Mouse (Mus musculus) left cerebral cortex, adult 11 months (tissue): ENCODE results near the gene Pcolce2.
"Not testable (repeated sequence)": the region's sequence is repeated elsewhere in the genome, so short reads cannot be mapped to it uniquely, and the experiment has no call there.

Experiments
- DNase-seq: peaks from one replicate; pipeline ENCODE4 v3.0.0; 2022; ENCODE audit warnings: low spot score

Pcolce2 gene

DNA sequence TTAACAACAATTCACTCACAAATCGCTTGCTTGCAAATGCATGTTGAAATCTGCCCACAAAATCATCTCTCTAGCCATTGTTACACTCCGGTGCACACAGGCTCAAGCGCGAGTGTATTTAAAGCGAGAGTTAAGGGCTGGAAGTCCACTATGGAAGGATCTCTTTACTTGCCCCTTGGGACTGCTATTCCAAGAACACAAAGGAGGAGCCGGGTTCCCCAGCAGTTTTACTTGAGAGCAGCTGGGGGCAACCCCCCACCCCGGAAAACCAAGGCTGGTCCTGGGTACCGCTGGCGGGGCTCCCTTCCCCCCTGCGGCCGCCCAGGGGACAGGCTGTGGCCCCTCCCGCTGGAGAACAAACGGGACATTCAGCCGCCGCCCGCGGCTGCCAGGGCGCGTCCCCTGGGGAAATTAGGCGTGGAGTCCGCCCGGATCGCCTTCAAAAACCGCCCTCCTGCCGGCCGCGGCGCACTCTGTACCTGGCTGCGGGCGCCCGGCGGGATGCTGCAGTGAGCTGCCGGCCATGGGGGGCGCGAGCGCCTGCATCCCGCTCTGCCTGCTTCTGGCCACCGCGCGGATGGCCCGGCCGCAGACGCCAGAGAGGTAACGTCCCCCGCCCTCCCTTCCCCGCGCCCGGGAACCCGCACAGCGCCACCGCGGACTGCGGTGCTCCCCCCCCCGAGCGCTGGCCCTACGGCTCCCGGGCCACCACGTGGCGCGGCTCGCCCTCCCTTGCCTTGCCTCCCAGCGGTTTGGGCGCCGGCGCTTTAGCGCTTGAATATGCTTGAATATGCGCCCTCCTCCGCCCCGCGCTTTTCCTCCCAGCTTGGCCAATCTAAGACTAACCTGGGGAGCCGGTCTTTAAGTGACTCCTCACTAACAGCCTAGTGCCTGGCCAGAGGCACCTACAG, at the start of gene Pcolce2:
TSS of gene Pcolce2 (plus strand) at position 331 of the 911 bp plus-strand sequence.
- no peak for DNase-seq

DNA sequence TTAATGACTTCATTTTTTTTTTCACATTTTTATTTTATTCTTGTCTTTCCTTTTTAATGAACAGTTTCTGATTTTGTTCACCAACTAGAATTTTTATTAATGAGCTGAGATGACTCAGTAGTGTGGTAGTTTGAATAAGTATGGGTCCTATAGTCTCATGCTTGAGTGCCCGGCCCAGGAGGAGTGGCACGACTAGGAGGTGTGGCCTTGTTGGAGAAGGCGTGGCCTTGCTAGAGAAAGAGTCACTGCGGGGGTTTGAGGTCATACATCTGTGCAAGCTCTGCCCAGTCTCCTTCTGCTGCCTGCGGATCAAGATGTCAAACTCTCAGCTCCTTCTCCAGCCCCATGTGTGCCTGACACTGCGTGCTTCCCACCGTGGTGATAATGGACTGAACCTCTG, 49.3 kb upstream of the Pcolce2 start:
- no peak for DNase-seq

DNA sequence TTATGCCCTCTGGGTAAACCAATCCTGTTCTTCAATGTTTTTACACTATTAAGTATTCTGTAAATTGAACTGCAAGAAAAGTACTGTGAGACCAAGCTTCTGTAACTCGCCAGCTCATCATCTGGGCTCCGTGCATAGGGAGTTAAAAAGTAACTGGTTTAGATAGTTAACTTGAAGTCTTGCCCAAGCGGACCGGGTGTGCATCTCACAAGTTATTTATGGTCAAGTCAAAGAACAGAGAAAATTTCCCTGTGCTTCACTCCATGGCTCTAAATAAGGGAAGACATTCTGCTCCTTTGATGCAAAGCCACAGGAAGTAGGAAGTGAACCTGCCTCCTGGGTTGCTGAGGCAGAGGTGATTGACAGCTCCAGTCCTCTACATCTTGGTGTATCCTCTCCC, 43.1 kb upstream of the Pcolce2 start:
- no peak for DNase-seq

DNA sequence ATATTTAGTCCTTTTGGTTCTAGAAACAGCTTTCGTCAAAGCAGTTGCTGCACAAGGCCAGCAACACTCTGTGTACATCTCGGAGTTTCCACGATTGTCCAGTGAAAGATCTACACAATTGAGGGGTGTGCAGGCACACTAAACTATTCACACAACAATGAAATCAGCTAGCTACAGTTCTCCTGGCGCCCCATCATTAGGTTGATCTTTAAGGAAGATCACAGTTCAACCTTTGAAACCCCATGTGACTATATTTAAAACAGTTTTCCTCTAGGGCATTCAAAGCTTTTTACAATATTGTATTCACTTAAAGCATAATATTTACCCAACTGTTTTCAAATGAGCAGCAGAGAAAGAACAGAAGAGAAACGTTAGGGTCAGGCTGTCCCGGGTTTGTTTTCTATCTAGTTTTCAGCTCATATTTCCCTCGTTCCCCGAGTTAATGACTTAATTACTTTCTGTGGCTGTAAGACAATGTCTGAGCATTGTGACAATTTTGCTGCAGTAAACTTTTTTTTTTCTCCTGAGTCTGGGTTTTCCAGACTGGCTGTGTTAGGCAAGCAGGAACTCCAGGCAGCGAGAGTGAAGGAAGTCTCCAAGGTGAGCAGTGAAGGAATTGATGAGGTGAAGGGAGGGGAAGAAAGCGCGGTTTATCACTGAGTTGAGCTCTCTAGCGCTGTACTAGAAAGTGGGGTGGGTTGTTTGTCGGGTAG, 39.8 kb upstream of the Pcolce2 start:
- no peak for DNase-seq

DNA sequence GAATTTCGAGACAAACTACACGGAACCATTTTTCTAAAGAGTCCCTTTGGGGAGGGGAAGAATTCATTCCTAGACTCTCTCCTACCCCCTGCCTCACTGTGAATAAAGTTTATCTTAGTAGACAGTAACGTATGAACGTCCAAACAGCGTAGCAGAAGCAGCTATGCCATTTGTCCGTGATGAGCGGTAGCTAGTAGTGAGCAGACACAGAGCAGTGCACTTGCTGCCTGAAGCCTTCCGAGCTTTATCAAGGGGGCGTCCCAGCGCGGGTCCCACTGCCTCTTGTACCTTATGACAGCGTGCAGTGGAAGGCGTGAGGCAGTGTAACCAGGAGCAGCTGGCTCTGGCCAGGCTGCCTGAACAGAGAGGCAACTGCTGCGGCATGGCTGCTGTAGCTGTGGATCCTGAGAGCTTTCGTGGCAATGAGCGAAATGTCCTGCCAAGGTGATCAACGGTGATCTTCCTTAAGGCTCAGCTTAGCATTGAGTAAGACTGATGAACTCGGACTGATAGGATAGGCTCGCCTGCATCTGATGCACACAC, 39.2 kb upstream of the Pcolce2 start:
- DNase-seq, result no peak

DNA sequence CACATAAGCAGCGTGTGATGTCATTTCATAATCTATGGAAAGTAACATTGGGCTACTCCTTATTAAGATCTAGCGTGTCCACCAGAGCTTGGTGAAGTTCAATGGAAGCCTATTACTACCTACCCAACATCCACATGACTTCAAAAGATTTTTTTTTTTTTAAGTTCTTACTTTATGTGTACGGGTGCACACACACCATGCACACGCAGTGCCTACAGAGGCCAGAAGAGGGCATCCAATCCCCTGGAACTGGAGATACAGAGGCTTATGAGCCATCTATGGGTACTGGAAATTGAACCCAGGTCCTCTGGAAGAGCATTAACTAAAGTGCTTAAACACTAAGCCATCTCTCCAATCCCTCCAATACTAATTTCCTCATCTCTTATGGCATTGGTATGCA, 38.0 kb upstream of the Pcolce2 start:
- no peak for DNase-seq

DNA sequence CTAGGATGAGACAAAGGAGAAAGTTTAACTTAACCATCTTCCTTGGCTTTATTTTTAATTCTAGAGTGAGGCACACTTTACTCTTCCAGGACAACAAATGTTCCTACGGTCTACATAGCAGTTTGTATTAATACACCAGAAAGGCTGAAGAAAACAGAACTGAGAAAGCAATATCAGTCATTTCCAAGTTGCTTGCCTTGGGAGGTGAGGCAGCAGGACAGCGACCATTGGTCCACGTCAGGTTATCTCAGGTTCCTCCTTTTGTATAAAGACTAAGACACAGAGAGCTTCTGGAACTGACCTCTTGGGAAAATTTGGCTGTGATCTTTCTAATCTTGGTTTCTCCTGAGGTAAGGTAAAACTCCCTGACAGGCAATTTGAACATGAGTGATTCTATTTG, 34.6 kb upstream of the Pcolce2 start:
- no peak for DNase-seq

DNA sequence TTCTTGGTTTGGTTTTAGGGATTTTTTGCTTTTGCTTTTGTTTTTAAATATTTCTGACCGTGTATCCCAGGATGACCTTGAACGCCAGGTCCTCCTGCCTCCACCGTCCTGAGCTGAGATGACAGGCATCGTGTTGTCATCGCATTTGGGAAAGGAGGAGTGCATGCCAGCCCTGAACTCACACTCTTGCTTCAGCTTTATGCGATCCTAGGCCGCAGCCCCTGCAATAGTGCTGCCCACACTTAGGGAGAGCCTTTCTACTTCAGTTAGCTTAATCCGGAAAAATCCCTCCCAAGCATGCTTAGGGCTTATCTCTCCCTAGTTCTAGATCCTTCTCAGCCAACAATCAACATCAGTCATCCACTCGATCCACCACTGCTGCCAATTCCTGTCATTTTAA, 34.1 kb upstream of the Pcolce2 start:
- no peak for DNase-seq

DNA sequence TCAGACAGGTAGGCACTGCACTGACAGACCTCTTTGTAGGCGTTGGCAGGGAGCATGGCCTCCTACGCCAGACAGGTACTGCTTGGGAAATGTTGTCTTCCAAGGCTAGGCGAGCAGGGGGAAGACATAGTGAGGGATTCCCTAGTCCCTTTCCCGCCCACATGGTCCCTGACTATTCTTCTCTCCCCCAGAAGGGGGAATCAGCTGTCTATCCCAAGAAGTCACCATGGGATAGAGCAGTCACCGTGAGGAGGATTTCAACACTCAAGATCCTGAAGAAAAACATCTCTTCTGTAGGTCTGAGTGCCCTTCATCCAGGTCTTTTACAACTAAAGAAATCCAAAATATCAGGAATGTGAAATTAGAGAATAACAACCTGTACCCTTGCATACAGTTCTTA, 30.2 kb upstream of the Pcolce2 start:
- DNase-seq, result no peak

DNA sequence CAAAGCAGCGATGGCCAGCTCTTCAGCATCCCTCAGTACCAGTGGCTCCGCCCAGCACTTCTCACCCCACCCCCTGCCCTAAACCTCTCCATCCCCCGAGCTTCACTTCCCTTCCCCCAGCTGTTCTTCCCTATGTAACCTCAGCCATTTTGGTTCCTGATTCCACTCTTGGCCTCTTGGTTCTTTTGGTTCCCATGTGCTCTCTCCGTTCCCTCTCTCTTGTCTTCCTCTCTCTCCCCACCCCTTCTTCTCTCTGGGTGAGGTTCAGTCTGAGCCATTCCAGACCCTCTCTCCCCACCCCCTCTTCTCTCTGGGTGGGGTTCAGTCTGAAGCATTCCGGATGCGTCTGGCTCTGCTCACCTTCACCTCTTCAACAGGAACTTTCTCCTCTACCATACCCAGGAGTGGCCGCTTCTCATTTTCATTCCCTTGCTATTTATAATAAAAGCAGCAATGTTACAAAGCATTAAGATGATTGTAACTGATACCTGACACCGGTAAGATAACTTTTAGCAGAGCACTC, 25.1 kb upstream of the Pcolce2 start:
- no peak for DNase-seq

DNA sequence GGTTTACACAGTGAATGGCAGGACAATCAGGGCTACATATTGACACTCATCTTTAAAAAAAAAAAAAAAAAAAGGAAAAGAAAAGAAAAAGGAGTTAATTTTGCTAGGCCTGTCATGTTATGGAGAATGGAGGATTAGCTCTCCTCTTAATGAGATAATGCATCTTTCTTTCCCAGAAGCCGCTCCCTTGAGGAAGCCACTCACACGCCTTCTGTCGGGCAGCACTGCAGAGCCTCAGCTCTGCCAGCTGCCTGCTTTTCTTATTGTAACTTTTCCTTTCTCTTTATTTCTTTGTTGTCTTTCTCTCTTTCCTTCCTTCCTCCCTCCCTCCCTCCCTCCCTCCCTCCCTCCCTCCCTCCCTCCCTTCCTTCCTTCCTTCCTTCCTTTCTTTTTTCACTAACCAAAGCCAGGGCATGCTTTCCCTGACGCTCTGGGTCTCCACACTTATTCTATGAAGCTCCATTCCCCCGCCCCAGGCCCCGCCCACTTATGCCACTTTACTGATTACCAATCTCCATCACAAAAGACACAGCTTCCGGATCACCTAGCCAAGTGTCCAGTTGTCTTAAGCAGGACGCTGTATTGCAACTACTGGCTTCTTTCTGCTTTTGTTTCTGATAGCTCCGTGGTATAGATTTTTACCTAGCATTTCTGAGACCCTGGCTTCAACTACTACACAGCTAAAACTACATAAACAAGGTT, 23.8 kb upstream of the Pcolce2 start:
- no peak for DNase-seq

DNA sequence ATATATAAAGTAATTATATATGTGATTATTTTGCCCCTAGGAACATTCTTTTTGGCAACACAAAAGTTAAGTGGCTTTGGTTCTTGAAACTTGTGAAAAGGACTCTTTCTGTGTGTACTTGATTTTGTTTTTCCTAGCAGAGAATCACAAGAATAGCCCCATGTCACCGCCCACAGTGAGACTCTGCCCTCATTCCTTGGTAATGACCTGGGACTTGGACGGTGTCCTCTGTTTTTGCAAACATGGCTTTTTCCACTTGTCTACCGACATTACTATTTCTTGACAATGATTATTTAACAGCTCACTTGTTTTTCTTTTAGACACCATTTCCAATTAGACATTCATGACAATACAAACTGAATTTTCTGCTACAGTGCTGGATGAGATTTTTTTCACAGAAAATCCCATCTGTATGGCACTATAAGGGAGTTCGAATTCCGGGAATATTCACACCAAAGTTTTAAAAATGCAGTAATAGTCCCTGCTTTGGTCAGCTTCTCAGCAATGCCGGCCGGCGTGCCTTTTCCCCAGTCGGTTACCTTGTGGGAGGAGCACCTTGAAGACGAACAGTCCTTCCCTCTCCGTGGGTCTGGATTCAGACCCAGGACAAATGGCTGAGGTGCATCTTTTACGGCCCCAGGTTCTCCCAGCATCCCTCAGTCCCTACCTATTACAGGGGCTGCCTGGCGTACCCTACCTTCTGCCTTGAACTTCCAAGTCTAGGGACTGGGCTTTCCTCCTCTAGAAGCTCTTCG, 22.4 kb upstream of the Pcolce2 start:
- DNase-seq, result no peak

DNA sequence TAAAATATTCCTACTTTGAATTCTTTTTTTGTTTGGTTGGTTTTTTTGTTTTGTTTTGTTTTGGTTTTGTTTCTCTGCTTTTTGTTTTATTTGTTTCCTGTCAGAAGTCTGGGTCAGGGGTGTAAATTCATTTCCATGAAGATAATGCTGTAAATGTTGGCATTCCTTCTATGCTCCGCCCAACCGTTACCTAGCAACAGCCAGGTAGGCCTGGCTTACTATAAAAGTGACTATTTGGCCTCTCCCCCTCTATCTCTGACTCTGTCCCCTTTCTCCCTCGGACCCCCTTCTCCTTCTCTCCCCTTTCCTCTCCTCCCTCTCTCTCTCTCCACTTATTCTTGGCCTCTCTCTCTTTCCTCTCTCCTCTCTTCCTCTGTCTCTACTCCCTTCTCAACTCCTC, 21.4 kb upstream of the Pcolce2 start:
- DNase-seq, result no peak

DNA sequence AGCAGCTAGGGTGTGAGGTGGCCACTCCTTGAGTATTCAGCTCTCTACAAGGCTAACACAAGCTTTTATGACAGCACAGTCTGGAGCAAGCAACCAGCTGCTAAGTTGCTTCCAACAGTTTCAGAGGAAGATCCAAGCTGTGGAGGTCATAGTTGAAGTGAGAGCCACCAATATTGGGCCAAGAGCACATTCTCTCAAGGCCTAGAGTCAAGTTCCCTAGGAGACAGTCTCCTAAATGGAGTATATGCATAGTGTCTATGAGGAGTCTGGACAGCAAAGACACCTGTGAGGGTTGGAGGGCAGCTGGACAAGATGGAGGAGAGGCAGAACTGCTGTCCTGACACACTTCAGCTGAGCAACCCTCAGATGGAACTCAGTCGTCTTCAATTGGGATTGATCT, 18.8 kb upstream of the Pcolce2 start:
- no peak for DNase-seq

DNA sequence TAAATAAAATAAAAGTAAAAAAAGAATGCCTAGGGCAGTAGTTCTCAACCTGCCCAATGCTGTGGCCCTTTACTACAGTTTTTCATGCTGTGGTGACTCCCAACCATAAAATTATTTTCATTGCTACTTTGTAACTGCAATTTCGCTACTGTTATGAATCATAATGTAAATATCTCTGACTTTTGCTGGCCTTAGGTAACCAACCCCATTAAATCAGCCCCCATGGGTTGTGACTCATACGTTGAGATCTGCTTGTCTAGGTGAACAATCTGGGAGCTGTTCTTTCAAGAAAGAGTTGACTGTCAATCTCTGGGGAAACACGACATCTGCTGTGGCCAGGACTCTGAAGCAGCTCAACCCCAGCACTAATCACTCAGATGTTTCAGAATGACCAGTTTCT, 13.3 kb upstream of the Pcolce2 start:
- DNase-seq, result no peak

DNA sequence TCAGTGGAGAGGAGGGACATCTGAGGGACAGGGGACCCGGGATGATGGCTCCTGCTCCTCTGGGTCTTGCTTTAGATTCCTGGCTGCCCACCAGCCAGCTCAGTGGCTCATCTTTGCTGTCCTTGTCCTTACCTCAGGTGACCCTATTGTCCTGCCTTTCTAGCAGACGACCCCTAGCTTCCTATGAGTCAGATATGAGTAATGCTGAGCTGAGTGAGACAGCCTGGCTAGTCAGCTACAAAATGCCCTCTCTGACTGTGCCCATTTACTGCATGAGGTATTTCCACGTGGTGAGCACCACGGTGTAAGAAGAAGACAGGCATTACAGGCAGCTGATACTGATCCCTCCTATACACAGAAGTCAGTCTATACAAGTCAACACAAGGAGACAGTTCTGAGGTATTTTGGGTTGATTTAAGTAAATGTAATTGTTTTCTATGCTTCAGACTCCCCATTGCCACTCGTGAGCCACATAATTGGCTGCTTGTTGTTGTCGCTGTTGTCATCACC, 8.9 kb upstream of the Pcolce2 start:
- no peak for DNase-seq

DNA sequence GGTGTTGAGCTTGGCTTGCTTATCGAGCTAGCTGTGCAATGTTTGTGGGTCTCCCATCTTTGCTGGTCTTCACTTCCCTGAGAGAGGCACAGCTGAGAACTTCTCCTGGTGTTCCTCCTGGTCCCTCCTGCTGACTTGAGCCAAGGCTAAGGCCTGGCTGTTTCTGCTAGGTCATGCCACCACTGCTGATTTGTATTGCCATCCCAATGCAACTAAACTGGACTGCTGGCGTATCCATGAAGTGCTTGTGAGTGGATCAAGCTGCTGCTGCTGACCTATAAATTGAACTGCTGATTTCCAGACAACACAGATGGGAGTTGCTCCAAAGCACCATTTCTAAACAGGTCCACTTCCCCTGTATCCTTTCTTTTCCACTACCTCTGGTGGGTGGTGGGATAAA, 7.8 kb upstream of the Pcolce2 start:
- not testable (repeated sequence) for DNase-seq

DNA sequence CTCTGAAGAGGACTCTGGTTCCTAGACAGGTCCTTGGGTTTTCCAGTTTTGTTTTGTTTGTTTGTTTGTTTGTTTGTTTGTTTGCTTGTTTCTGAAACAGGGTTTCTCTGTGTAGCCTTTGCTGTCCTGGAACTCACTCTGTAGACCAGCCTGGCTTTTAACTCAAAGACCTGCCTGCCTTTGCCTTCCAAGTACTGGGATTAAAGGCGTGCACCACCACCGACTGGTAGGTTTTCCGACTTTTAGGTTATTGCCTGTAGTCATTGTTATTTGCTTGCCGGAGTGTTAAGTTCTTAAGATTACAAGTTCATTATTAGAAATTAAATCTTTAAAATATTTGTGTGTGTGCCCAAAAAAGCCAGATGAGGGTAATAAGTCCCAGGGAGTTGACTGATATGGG, 1.0 kb upstream of the Pcolce2 start:
- DNase-seq, result no peak

DNA sequence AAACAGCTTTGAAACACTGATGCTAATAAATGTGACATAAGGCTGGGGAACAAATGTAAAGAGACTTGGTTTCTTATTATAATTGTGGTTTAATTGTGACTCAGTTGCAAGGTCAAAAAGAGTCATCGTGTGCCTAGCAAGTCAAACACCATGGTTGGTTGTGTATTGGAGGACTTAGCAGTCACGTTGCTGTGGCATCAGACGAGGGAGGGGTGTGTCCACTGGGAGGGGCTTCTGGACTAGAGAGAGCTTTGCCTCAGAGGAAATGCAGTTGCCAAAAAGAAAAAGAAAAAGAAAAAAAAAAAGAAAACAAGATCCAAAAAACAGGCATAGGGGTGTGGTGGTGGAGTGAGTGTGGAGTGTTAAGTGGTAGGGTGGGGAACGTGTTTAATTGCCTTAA, 2.5 kb downstream of the Pcolce2 start:
- DNase-seq, result no peak

DNA sequence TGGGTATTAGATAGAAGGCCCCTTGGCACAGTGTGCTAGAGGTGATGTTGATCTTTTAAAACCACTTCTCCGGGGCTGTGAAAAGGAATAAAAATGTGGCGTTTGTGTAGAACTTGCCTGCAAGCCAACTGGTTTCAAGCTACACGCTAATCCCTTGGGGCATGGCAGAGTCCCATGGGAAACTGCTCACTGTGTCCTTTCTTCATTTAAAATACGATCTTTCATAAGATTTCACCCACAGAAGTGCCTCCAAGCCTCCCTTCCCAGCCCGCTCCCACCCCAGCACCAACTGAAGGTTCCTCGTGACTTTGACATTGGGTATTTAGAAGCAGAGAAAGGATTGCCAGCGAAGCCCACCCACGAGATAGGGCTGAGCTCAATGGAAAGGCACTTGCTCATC, 8.5 kb downstream of the Pcolce2 start:
- no peak for DNase-seq

DNA sequence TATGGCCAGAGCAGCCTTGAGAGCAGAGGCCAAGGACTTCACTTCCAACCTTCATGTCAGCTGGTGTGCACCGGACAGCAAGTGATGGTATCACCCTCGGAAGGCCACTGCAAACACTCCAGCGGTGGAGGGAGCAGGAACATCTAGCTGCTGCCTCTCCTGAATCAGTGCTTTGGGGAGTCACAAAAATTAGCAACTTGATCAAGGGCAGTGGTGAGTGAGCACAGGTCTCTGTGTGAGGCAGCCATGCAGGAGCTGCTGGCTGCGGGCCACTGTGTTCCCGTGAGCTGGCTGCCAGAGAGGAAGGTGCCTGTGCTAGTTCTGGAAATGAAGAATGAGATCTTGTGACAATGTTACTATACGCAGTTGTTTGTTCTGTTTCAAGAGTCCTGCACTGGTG, 16.0 kb downstream of the Pcolce2 start:
- no peak for DNase-seq
